Mouse (Mus musculus): ENCODE results near the gene Sp7. TPM values are rescaled to one million over a fixed set of nuclear protein-coding genes. Genes with fewer than 3 reads are reported as not detected.

The Sp7 gene
- total and polyA plus RNA-seq, 2 experiments from 2014 or later = 0.30 to 2.1 TPM

DNA sequence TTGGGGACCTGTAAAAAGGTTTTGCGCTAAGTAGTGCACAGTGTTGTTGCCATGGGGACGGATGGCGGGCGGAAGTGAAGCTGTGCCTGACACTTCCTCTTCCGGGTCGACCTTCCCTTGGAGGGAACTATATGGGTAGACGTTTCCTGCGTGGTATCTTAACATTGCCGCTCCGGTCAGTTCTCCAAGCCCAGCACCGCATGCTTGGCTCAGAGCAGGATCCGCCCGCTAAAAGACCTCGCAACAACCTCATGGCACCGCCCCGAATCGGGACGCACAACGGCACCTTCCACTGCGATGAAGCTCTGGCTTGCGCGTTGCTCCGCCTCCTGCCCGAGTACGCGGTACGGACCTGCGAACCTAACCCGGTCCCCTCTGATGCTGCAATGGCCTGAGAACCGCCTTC is 35.4 kb downstream of the Sp7 start, which contains the start of gene Myg1:
Gene Myg1 (plus strand): TSS at position 100 of the 406 bp plus-strand sequence.
- DNase-seq = peak; percentile 88
- H3K36me3 ChIP-seq (ENCODE audit: insufficient read depth) = peaks cover 38% of the 10 kb centered on the region
- ATAC-seq = peak; percentile 99
- WGBS = 1% methylated on average over 30 of the region's 30 CpGs
- H3K9me3 ChIP-seq (ENCODE audit: low read length) = no peaks in the 10 kb centered on the region
- H3K4me3 ChIP-seq (ENCODE audit: low read depth, low read length) = peak within 1 kb of the TSS; percentile 74
- peak within 1 kb of the TSS; percentile 68; the same call in 1 of the 2 replicates for H3K27ac ChIP-seq (ENCODE audit: low read depth, low read length)
- no peaks in the 10 kb centered on the region for H3K27me3 ChIP-seq (ENCODE audit: insufficient read depth, low read length)
- peak within 1 kb of the TSS; percentile 86 for H3K4me2 ChIP-seq (ENCODE audit: low read depth)
- peak within 1 kb of the TSS; percentile 71 for H3K9ac ChIP-seq
- TF ChIP-seq CTCF (IDR thresholded peaks at IDR 0.05; ENCODE audit: low read depth) = no peak
- peaks cover 22% of the 10 kb centered on the region for H3K4me1 ChIP-seq (ENCODE audit: insufficient read depth)

DNA sequence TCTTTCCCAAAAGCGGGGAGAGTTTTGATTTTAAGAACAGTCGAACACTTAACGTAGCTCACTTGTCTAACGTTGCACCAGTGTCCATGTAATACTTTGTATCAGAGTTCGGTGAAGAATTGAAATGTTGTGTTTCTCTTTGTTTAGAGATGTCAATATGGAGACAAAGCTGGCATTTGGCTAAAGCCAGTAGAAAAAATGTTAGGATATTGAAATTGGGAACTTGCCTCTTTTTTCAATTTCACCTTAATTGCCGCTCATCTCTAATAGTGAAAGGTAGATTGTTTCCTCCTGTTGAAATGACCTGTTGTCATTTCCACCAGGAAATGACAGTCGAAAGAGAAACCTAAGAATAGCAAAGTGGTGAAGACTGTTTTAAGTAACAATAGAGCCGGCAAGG is 40.1 kb downstream of the Sp7 start:
- Histone ChIP-seq H3K9ac (peak overlapping the region; percentile 76), H3K4me3 (ENCODE audit: low read depth, low read length) (peak overlapping the region; percentile 79), H3K36me3 (ENCODE audit: insufficient read depth) (peaks cover 18% of the 10 kb centered on the region; the same call in 1 of the 2 replicates), H3K27me3 (ENCODE audit: insufficient read depth, low read length) (no peaks in the 10 kb centered on the region), H3K4me2 (ENCODE audit: low read depth) (peak overlapping the region; percentile 70), H3K9me3 (ENCODE audit: low read length) (no peaks in the 10 kb centered on the region), H3K27ac (ENCODE audit: low read depth, low read length) (no peak overlapping the region), H3K4me1 (ENCODE audit: insufficient read depth) (peaks cover 7% of the 10 kb centered on the region)
- no peak for TF ChIP-seq CTCF (IDR thresholded peaks at IDR 0.05; ENCODE audit: low read depth)
- DNase-seq (no peak), ATAC-seq (no peak)
- 70% methylated on average over 8 of the region's 8 CpGs for WGBS

DNA sequence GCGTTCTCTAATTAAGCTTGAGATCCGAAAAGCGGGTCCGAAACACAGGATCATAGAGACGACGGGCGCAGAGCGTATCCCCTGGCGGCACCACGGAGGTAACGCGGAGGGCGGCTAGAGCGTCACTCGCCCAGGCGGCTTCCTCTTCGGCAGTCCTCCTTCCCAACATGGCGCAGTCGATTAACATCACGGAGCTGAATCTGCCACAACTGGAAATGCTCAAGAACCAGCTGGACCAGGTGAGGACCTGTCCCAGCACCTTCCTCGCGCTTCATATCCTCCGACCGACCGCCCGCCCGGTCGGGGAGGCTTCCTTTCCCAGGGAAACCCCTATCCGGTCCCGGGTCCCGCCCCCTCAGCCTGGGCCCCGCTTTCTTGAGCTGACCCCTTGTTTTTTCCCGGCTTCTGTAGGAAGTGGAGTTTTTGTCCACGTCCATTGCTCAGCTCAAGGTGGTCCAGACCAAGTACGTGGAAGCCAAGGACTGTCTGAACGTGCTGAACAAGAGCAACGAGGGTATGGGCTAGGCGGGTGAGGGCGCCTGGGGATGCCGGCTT is 40.9 kb downstream of the Sp7 start, which contains the start of gene Pfdn5:
Gene Pfdn5 (plus strand): TSS at position 95 of the 555 bp plus-strand sequence.
- 1% methylated on average over 40 of the region's 40 CpGs for WGBS

DNA sequence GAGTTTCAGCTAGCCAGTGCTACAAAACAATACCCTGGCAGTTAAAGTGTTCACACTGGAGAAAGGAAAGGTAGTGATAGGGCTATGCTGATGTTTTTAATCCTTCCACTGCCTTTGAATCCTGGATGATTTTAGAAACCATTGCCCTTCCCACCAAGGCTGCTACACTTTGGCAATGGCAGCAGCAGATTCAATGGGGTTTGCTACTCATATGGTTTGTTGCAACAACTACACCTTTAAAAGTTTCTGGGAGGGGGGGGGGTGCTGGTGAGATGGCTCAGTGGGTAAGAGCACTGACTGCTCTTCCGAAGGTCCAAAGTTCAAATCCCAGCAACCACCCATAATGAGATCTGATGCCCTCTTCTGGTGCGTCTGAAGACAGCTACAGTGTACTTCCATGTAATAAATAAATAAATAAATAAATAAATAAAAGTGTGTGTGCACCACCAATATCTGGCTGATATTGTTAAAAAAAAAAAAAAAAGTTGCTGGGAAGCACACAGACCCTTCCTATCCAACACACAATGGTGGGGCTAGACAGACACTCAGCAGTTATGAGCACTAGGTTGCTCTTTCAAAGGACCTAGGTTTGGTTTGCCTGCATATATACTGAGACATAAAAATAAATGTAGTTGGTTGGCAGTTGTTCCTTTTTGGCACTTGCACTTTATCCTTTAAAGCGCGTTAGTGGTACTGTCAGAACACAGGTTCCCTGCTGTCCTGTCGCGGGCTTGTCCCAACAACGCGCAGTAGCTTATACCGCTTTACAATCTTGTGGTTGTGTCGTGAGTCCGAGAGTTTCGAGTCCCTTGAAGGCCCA is 42.1 kb downstream of the Sp7 start:
- 71% methylated on average over 12 of the region's 12 CpGs for WGBS
- Histone ChIP-seq H3K27ac (ENCODE audit: low read depth, low read length) (no peak overlapping the region), H3K27me3 (ENCODE audit: insufficient read depth, low read length) (no peaks in the 10 kb centered on the region), H3K4me2 (ENCODE audit: low read depth) (peak overlapping the region; percentile 70; the same call in 1 of the 2 replicates), H3K9me3 (ENCODE audit: low read length) (no peaks in the 10 kb centered on the region), H3K36me3 (ENCODE audit: insufficient read depth) (peaks cover 11% of the 10 kb centered on the region; the same call in 1 of the 2 replicates), H3K4me3 (ENCODE audit: low read depth, low read length) (no peak overlapping the region), H3K4me1 (ENCODE audit: insufficient read depth) (peaks cover 7% of the 10 kb centered on the region), H3K9ac (no peak overlapping the region)
- DNase-seq (no peak), ATAC-seq (no peak)
- TF ChIP-seq CTCF (IDR thresholded peaks at IDR 0.05; ENCODE audit: low read depth) = no peak

More for the DNA sequence above, 40.9 kb downstream of the Sp7 start, which contains the start of gene Pfdn5:
- peaks cover 18% of the 10 kb centered on the region; the same call in 1 of the 2 replicates for H3K36me3 ChIP-seq (ENCODE audit: insufficient read depth)
- peaks cover 7% of the 10 kb centered on the region for H3K4me1 ChIP-seq (ENCODE audit: insufficient read depth)
- H3K4me3 ChIP-seq (ENCODE audit: low read depth, low read length) = peak within 1 kb of the TSS; percentile 79
- H3K27me3 ChIP-seq (ENCODE audit: insufficient read depth, low read length) = no peaks in the 10 kb centered on the region
- peak within 1 kb of the TSS; percentile 76 for H3K9ac ChIP-seq
- ATAC-seq = peak; percentile 98
- H3K9me3 ChIP-seq (ENCODE audit: low read length) = no peaks in the 10 kb centered on the region
- peak; percentile 70 for TF ChIP-seq CTCF (IDR thresholded peaks at IDR 0.05; ENCODE audit: low read depth)
- H3K27ac ChIP-seq (ENCODE audit: low read depth, low read length) = peak within 1 kb of the TSS; percentile 67; the same call in 1 of the 2 replicates
- peak; percentile 89 for DNase-seq
- H3K4me2 ChIP-seq (ENCODE audit: low read depth) = peak within 1 kb of the TSS; percentile 70

DNA sequence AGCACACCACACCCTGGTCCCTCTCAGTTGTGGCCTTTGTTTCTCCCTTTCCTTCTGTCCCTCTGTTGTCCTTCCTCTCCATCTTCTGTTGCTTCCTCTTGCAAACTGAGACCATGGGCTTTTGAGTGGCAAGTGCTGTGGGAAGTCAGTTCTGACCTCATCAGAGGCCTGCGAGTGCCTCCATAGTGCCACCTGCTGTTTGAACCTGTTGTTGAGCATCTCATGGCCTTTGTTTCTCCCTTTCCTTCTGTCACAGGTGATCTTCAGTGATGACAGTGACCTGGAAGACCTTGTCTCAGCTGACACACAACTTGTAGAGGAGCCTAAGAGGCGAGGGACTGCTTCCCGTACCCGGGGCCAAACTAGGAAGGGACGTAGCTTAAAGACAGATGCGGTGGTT is 50.7 kb downstream of the Sp7 start:
- peak; percentile 69 for TF ChIP-seq CTCF (IDR thresholded peaks at IDR 0.05; ENCODE audit: low read depth)
- 88% methylated on average over 6 of the region's 6 CpGs for WGBS
- DNase-seq (peak; percentile 45), ATAC-seq (no peak)
- H3K4me2 ChIP-seq (ENCODE audit: low read depth) = no peak overlapping the region
- no peaks in the 10 kb centered on the region for H3K27me3 ChIP-seq (ENCODE audit: insufficient read depth, low read length)
- no peak overlapping the region for H3K27ac ChIP-seq (ENCODE audit: low read depth, low read length)
- H3K9ac ChIP-seq = no peak overlapping the region
- no peaks in the 10 kb centered on the region for H3K36me3 ChIP-seq (ENCODE audit: insufficient read depth)
- H3K9me3 ChIP-seq (ENCODE audit: low read length) = no peaks in the 10 kb centered on the region
- no peak overlapping the region for H3K4me3 ChIP-seq (ENCODE audit: low read depth, low read length)
- H3K4me1 ChIP-seq (ENCODE audit: insufficient read depth) = no peaks in the 10 kb centered on the region

DNA sequence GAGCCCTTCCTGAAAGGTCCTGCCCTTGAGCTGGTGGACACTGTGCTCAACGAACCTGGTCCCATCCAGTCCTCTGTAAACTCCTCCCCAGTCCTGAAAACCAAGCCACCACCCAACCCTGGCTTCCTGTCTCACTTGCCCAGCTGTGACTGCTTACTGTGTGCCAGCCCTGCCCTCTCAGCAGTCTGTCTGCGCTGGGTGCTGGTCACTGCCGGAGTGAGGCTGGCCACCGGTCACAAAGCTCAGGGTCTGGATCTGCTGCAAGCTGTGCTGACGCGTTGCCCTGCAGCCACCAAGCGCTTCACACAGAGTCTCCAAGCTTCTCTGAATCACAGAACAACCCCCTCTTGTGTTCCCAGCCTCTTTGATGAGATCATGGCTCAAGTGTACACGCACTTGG is 51.7 kb downstream of the Sp7 start:
- H3K36me3 ChIP-seq (ENCODE audit: insufficient read depth) = no peaks in the 10 kb centered on the region

DNA sequence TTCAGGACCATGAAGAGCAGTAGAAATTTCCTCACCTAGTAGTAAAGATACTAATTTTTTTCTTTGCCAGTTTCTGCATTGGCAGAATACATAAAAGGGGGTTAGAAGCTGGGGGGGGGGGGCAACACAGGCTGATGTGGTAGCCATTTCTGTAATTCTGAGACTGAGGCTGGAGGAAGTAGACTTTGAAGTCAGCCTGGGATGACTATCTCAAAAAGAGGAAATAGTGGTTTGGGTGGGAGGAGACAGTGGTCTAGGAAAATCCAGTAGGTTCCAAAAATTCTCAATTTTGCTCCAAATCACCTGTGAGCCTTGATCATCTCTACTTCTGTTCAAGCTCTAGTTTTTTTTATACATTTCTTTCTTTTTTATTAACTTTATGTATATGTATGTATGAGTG is 55.5 kb downstream of the Sp7 start:
- TF ChIP-seq CTCF (IDR thresholded peaks at IDR 0.05; ENCODE audit: low read depth) = no peak
- no peak overlapping the region for H3K9ac ChIP-seq
- no peaks in the 10 kb centered on the region for H3K9me3 ChIP-seq (ENCODE audit: low read length)
- DNase-seq (no peak), ATAC-seq (no peak)
- H3K4me2 ChIP-seq (ENCODE audit: low read depth) = no peak overlapping the region
- H3K4me3 ChIP-seq (ENCODE audit: low read depth, low read length) = no peak overlapping the region
- no peaks in the 10 kb centered on the region for H3K36me3 ChIP-seq (ENCODE audit: insufficient read depth)
- no peaks in the 10 kb centered on the region for H3K4me1 ChIP-seq (ENCODE audit: insufficient read depth)
- no peak overlapping the region for H3K27ac ChIP-seq (ENCODE audit: low read depth, low read length)
- H3K27me3 ChIP-seq (ENCODE audit: insufficient read depth, low read length) = no peaks in the 10 kb centered on the region

More for the DNA sequence above, 51.7 kb downstream of the Sp7 start:
- Histone ChIP-seq H3K4me1 (ENCODE audit: insufficient read depth) (no peaks in the 10 kb centered on the region), H3K9me3 (ENCODE audit: low read length) (no peaks in the 10 kb centered on the region), H3K27me3 (ENCODE audit: insufficient read depth, low read length) (no peaks in the 10 kb centered on the region), H3K9ac (no peak overlapping the region), H3K4me2 (ENCODE audit: low read depth) (no peak overlapping the region), H3K27ac (ENCODE audit: low read depth, low read length) (no peak overlapping the region), H3K4me3 (ENCODE audit: low read depth, low read length) (no peak overlapping the region)
- TF ChIP-seq CTCF (IDR thresholded peaks at IDR 0.05; ENCODE audit: low read depth) = no peak
- DNase-seq (no peak), ATAC-seq (no peak)
- 94% methylated on average over 8 of the region's 8 CpGs for WGBS
